Mouse (Mus musculus): ENCODE data around the gene Ifnar1. TPM values are rescaled to one million over a fixed set of nuclear protein-coding genes. Genes with fewer than 3 reads are reported as not detected.

Gene Ifnar1
- polyA plus RNA-seq, 1 experiment = 15.9 TPM

DNA sequence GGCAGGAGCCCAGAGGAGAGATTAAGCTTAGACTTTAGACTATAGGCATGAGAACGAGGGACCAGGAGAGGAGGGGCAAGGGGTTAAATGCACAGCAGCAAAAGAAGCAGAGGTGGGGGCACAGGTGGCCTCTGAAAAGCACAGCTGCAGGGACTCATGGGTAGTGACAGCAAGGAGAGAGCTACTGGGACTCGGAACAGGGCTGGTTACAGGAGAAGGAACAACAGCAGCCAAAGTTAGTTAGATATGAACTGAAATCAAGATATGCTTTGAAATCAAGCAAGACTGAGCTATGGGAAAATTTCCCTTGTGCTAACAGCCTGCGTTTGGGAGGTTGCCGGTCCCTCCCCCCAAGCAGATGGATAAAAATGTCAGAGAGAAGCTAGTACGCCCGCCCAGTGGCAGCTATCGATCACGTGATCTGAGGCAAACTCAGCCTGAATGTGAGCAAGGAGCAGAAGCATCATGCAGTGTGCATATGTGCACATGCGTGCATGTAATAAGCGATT lies 56.6 kb downstream of the Ifnar1 start:
- 58% methylated on average over 10 of the region's 10 CpGs for WGBS
- TF ChIP-seq POLR2A (IDR thresholded peaks at IDR 0.05; ENCODE audit: borderline replicate concordance, control insufficient read depth, low read depth, low read length) = no peak
- no peak for TF ChIP-seq CTCF (IDR thresholded peaks at IDR 0.05; ENCODE audit: control insufficient read depth, insufficient read depth, low read length)
- Histone ChIP-seq H3K4me1 (ENCODE audit: control insufficient read depth, insufficient read depth, low read length) (peaks cover 13% of the 10 kb centered on the region), H3K27ac (ENCODE audit: control insufficient read depth, insufficient read depth, low read depth, low read length, poor library complexity) (no peak overlapping the region), H3K4me3 (replicated peaks; ENCODE audit: control insufficient read depth, low read depth, low read length) (no peak overlapping the region)

DNA sequence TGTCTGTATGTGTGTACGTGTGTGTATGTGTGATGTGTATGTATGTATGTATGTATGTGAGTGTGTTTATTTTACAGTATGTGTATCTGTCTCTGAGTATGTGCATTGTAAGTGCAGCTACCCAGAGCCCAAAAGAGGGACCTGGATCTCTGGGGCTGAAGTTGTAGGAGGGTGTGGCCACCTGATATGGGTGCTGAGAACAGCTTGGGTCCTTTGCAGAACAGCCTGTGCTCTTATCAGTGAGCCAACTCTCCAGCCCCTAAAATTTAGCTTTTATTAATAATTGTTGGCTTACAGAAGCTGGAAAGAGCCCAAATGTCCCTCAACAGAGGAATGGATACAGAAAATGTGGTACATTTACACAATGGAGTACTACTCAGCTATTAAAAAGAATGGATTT lies 58.6 kb downstream of the Ifnar1 start:
- Histone ChIP-seq H3K4me3 (replicated peaks; ENCODE audit: control insufficient read depth, low read depth, low read length) (no peak overlapping the region), H3K4me1 (ENCODE audit: control insufficient read depth, insufficient read depth, low read length) (peaks cover 9% of the 10 kb centered on the region; the same call in 1 of the 2 replicates), H3K27ac (ENCODE audit: control insufficient read depth, insufficient read depth, low read depth, low read length, poor library complexity) (no peak overlapping the region)
- TF ChIP-seq POLR2A (IDR thresholded peaks at IDR 0.05; ENCODE audit: borderline replicate concordance, control insufficient read depth, low read depth, low read length) (no peak), CTCF (IDR thresholded peaks at IDR 0.05; ENCODE audit: control insufficient read depth, insufficient read depth, low read length) (no peak)
- WGBS = 89% methylated on average over 1 of the region's 1 CpGs

DNA sequence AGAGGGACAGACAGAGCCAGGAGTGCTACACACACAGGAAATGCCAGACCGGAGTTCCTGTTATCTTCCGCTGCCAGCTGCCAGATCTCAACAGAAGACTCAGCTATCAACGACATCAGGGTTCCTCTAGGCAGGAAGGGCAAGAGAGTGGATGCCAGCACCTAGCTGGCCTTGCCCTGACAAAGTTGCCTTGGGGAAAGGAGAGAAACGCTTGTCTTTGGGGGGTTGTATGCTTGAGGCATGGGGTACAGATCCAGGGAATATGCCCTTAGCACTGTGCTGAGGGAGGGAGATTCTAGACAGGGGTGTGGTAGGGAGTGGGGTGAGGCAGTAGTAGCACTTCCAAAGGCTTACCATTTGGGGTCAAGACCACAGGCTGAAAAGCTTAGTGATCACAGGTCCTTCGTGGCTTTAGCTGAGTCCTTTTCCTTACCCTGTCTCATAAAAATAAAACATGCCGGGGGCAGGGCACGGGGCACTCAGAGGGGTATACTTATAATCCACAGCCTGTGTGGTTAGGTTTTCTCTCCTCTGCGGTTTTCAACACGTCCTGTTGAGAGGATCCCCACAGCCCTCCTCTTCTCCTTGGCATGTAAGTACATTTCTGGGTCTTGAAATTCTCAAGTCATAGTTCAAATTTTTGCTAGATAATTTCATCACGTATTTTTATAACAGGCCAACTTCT lies 60.7 kb downstream of the Ifnar1 start:
- 4% methylated on average over 10 of the region's 10 CpGs for WGBS
- Histone ChIP-seq H3K4me3 (replicated peaks; ENCODE audit: control insufficient read depth, low read depth, low read length) (peak overlapping the region; percentile 67), H3K27ac (ENCODE audit: control insufficient read depth, insufficient read depth, low read depth, low read length, poor library complexity) (peak overlapping the region; percentile 90), H3K4me1 (ENCODE audit: control insufficient read depth, insufficient read depth, low read length) (peaks cover 9% of the 10 kb centered on the region; the same call in 1 of the 2 replicates)
- TF ChIP-seq POLR2A (IDR thresholded peaks at IDR 0.05; ENCODE audit: borderline replicate concordance, control insufficient read depth, low read depth, low read length) = no peak
- no peak for TF ChIP-seq CTCF (IDR thresholded peaks at IDR 0.05; ENCODE audit: control insufficient read depth, insufficient read depth, low read length)

DNA sequence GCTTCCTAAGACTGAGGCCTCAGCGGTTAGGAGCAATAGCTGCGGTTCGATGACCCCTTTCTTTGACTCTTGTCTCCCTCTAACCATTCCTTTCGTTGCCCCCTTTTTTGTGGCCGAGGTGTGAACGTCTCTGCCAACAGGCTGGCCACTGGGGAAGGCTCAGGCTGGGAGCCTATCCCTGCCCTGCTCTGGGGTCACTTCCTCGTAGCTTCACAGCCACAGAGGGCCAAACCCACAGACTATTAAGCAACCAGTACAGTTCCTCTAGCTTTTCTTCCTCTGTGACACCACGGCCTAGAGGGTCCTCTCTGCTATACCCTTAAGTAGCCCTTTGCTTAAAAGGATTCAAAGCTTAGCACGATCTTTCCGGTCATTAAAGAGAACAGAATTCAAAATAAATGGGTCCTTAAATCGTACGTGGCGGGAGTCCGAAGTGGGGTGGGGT lies 61.4 kb downstream of the Ifnar1 start:
- Histone ChIP-seq H3K4me1 (ENCODE audit: control insufficient read depth, insufficient read depth, low read length) (peaks cover 10% of the 10 kb centered on the region; the same call in 1 of the 2 replicates), H3K27ac (ENCODE audit: control insufficient read depth, insufficient read depth, low read depth, low read length, poor library complexity) (peak overlapping the region; percentile 90), H3K4me3 (replicated peaks; ENCODE audit: control insufficient read depth, low read depth, low read length) (peak overlapping the region; percentile 67)
- no peak for TF ChIP-seq CTCF (IDR thresholded peaks at IDR 0.05; ENCODE audit: control insufficient read depth, insufficient read depth, low read length)
- peak; percentile 59; the same call in 1 of the 2 replicates for TF ChIP-seq POLR2A (IDR thresholded peaks at IDR 0.05; ENCODE audit: borderline replicate concordance, control insufficient read depth, low read depth, low read length)
- 2% methylated on average over 14 of the region's 14 CpGs for WGBS

DNA sequence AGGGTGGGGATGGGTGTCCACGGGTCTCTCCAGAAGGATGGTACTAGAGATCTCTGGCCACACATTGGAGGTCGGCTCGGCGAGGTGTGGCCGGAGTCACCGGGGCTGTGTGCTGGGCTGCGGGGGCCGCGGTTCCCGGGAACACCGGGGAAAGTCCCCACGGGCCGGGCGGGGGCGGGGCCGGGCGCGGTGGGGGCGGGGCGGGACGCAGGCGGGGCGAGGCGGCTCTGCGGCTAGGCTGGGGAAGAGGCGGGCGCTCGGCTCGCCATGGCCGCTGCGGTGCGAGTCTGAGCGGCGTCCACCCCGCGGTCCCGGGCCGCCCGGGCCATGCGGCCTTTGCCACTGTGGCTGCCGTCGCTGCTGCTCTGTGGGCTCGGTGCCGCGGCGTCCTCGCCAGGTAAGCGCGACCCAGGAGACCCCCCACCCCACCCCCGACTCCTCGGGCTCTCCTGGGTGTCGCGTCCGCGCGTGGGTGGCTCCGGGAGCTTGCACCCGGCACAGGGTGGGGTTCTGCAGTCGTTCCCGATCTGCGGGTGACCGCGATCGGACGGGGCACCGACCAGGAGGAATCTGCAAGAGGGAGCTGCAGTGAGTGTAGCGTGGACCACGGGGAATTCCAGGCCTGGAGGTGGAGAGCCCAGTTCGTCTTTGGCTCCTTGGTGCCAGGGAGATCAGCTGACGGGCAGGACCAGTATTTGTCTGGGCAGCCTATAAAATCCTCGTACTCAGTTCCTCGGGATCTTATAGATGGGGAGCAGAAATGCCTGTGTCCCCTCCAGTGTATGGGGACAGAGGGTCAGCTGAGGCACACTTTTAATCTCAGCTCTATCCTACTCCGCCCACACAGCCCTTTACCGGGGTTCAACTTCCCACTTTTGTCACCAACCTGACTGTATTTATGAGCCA lies 62.1 kb downstream of the Ifnar1 start, which contains the start of gene Ifngr2:
TSS of gene Ifngr2 (plus strand) at position 237 of the 906 bp plus-strand sequence.
- TF ChIP-seq CTCF (IDR thresholded peaks at IDR 0.05; ENCODE audit: control insufficient read depth, insufficient read depth, low read length) (no peak), POLR2A (IDR thresholded peaks at IDR 0.05; ENCODE audit: borderline replicate concordance, control insufficient read depth, low read depth, low read length) (peak; percentile 68; the same call in 1 of the 2 replicates)
- Histone ChIP-seq H3K4me1 (ENCODE audit: control insufficient read depth, insufficient read depth, low read length) (peaks cover 10% of the 10 kb centered on the region; the same call in 1 of the 2 replicates), H3K27ac (ENCODE audit: control insufficient read depth, insufficient read depth, low read depth, low read length, poor library complexity) (peak within 1 kb of the TSS; percentile 97), H3K4me3 (replicated peaks; ENCODE audit: control insufficient read depth, low read depth, low read length) (peak within 1 kb of the TSS; percentile 89)
- WGBS = under 1% methylated on average over 63 of the region's 74 CpGs

DNA sequence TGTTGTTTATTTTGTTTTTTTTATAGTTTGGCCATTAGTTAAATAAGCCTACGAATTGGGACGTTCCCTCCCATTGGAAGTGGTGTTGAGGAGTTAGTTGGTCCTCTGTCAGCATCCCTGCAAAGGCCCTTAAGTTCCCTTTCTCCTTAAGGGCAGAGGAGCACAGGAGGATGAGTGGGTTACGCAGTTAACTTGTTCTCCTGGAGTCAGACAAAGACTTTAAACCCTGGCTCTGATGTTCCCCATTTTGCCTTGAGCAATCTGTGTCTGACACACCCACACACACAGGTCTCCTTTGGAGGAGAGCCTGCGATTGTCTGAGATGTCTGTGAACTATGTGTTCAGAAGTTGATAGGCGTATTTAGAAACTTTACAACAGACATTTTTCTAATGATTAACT lies 62.9 kb downstream of the Ifnar1 start:
- H3K27ac ChIP-seq (ENCODE audit: control insufficient read depth, insufficient read depth, low read depth, low read length, poor library complexity) = peak overlapping the region; percentile 97
- H3K4me3 ChIP-seq (replicated peaks; ENCODE audit: control insufficient read depth, low read depth, low read length) = peak overlapping the region; percentile 89
- TF ChIP-seq POLR2A (IDR thresholded peaks at IDR 0.05; ENCODE audit: borderline replicate concordance, control insufficient read depth, low read depth, low read length) (no peak), CTCF (IDR thresholded peaks at IDR 0.05; ENCODE audit: control insufficient read depth, insufficient read depth, low read length) (no peak)
- peaks cover 10% of the 10 kb centered on the region; the same call in 1 of the 2 replicates for H3K4me1 ChIP-seq (ENCODE audit: control insufficient read depth, insufficient read depth, low read length)
- WGBS = 12% methylated on average over 5 of the region's 5 CpGs

DNA sequence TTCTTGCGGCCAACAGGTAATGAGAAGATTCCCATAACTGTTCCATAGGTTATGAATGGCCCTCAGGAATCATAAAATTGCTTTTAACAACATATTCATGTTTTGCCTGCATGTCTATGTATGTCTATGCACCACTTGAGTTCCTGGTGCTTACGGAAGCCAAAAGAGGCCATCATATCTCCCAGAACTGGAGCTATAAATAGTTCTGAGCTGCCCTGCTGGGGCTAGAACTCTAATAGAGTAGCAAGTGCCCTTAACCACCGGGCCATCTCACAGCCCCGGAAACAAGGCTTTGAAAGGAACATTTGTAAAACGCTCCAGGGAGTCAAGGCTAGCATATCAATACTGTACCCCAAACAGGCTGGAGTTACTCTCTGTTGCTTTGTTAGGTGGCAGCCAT lies 63.5 kb downstream of the Ifnar1 start:
- Histone ChIP-seq H3K4me3 (replicated peaks; ENCODE audit: control insufficient read depth, low read depth, low read length) (peak overlapping the region; percentile 61), H3K4me1 (ENCODE audit: control insufficient read depth, insufficient read depth, low read length) (peaks cover 10% of the 10 kb centered on the region; the same call in 1 of the 2 replicates), H3K27ac (ENCODE audit: control insufficient read depth, insufficient read depth, low read depth, low read length, poor library complexity) (peak overlapping the region; percentile 15; the same call in 1 of the 2 replicates)
- WGBS = 22% methylated on average over 5 of the region's 5 CpGs
- no peak for TF ChIP-seq CTCF (IDR thresholded peaks at IDR 0.05; ENCODE audit: control insufficient read depth, insufficient read depth, low read length)
- no peak for TF ChIP-seq POLR2A (IDR thresholded peaks at IDR 0.05; ENCODE audit: borderline replicate concordance, control insufficient read depth, low read depth, low read length)

Data from bone marrow, adult 2 months (tissue).